Mouse (Mus musculus): ENCODE measurements around the gene Slit3. TPM values are rescaled to one million over a fixed set of nuclear protein-coding genes. Genes with fewer than 3 reads are reported as not detected.

The Slit3 gene
- total and polyA plus RNA-seq, 3 experiments = not detected

DNA sequence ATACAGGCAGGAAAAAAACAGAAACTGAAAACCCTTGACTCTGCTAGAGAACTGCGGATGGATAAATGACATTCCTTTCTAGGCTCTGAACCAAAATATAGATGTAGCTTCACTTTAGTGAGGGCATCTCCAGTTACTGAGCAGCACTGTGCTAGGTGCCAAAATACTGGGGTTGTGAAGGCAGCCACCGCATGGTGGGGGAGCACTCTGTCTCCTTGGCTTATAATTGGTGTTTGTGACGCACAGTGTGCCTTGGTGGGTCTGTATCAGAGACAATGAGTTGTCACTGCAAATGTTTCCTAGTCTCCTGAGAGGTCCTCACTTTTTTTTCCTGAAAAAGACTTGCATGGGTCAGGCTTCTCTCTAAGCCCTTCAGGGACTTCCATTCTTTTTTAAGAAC, 125.6 kb downstream of the Slit3 start:
- Histone ChIP-seq H3K4me1 (ENCODE audit: control insufficient read depth in 1 of 2, insufficient read depth in 2 of 2, low read length in 2 of 2) (no peaks in the 10 kb centered on the region), H3K27me3 (ENCODE audit: control insufficient read depth in 1 of 2, insufficient read depth in 2 of 2, low read length in 2 of 2) (no peaks in the 10 kb centered on the region), H3K9me3 (replicated peaks; ENCODE audit: insufficient read depth, low read length) (no peaks in the 10 kb centered on the region), H3K27ac (ENCODE audit: control insufficient read depth, low read depth, low read length) (no peak overlapping the region), H3K36me3 (ENCODE audit: control insufficient read depth in 1 of 2, insufficient read depth in 2 of 2, low read length in 2 of 2) (no peaks in the 10 kb centered on the region), H3K4me3 (ENCODE audit: control insufficient read depth in 1 of 2, insufficient read depth in 1 of 2, low read depth in 2 of 2, low read length in 2 of 2) (no peak overlapping the region), H3K9ac (ENCODE audit: control insufficient read depth, low read depth, low read length, poor library complexity, severe bottlenecking) (no peak overlapping the region), H3K79me2 (ENCODE audit: control insufficient read depth, insufficient read depth, low read length, poor library complexity) (no peaks in the 10 kb centered on the region)
- TF ChIP-seq KAT2A (conservative IDR thresholded peaks at IDR 0.05; ENCODE audit: low read depth, low read length) (no peak), BHLHE40 (IDR thresholded peaks at IDR 0.05; ENCODE audit: borderline replicate concordance, low read depth, low read length) (no peak), MXI1 (IDR thresholded peaks at IDR 0.05; ENCODE audit: low read depth, low read length) (no peak)
- DNase-seq (ENCODE audit: low read depth, low spot score) = no peak

GRCm38 (mm10) chr11:35248088-35248487, 127.1 kb downstream of the Slit3 start:
- no peaks in the 10 kb centered on the region for H3K27me3 ChIP-seq (ENCODE audit: control insufficient read depth in 1 of 2, insufficient read depth in 2 of 2, low read length in 2 of 2)
- H3K9ac ChIP-seq (ENCODE audit: control insufficient read depth, low read depth, low read length, poor library complexity, severe bottlenecking) = no peak overlapping the region
- DNase-seq (ENCODE audit: low read depth, low spot score) = no peak
- no peak overlapping the region for H3K4me3 ChIP-seq (ENCODE audit: control insufficient read depth in 1 of 2, insufficient read depth in 1 of 2, low read depth in 2 of 2, low read length in 2 of 2)
- no peaks in the 10 kb centered on the region for H3K4me1 ChIP-seq (ENCODE audit: control insufficient read depth in 1 of 2, insufficient read depth in 2 of 2, low read length in 2 of 2)
- no peaks in the 10 kb centered on the region for H3K79me2 ChIP-seq (ENCODE audit: control insufficient read depth, insufficient read depth, low read length, poor library complexity)
- H3K27ac ChIP-seq (ENCODE audit: control insufficient read depth, low read depth, low read length) = no peak overlapping the region
- no peaks in the 10 kb centered on the region for H3K9me3 ChIP-seq (replicated peaks; ENCODE audit: insufficient read depth, low read length)
- no peak for TF ChIP-seq MAZ (IDR thresholded peaks at IDR 0.05; ENCODE audit: low read depth, low read length)
- no peak for TF ChIP-seq TBP (IDR thresholded peaks at IDR 0.05; ENCODE audit: low read depth, low read length)
- TF ChIP-seq E2F4 (IDR thresholded peaks at IDR 0.05; ENCODE audit: borderline replicate concordance, low read depth, low read length) = no peak
- TF ChIP-seq CTCF (IDR thresholded peaks at IDR 0.05 in 2 of 3, conservative IDR thresholded peaks at IDR 0.05 in 1 of 3; ENCODE audit: control insufficient read depth in 1 of 3, insufficient read depth in 1 of 3, low read depth in 2 of 3, low read length in 3 of 3, poor library complexity in 1 of 3, severe bottlenecking in 1 of 3) = no peak
- TF ChIP-seq MEF2A (IDR thresholded peaks at IDR 0.05; ENCODE audit: extremely low read depth, insufficient replicate concordance, low read depth, low read length, poor library complexity, severe bottlenecking) = no peak
- no peak for TF ChIP-seq JUND (IDR thresholded peaks at IDR 0.05; ENCODE audit: low read depth, low read length)
- TF ChIP-seq USF2 (IDR thresholded peaks at IDR 0.05; ENCODE audit: borderline replicate concordance in 1 of 2, insufficient read depth in 1 of 2, low read depth in 1 of 2, low read length in 2 of 2) = no peak
- TF ChIP-seq POLR2AphosphoS5 (IDR thresholded peaks at IDR 0.05; ENCODE audit: borderline replicate concordance, low read depth, low read length) = no peak
- no peaks in the 10 kb centered on the region for H3K36me3 ChIP-seq (ENCODE audit: control insufficient read depth in 1 of 2, insufficient read depth in 2 of 2, low read length in 2 of 2)

- Histone ChIP-seq H3K79me2 (ENCODE audit: control insufficient read depth, insufficient read depth, low read length, poor library complexity) (no peaks in the 10 kb centered on the region), H3K9me3 (replicated peaks; ENCODE audit: insufficient read depth, low read length) (no peaks in the 10 kb centered on the region), H3K27me3 (ENCODE audit: control insufficient read depth in 1 of 2, insufficient read depth in 2 of 2, low read length in 2 of 2) (no peaks in the 10 kb centered on the region), H3K4me3 (ENCODE audit: control insufficient read depth in 1 of 2, insufficient read depth in 1 of 2, low read depth in 2 of 2, low read length in 2 of 2) (no peak overlapping the region), H3K9ac (ENCODE audit: control insufficient read depth, low read depth, low read length, poor library complexity, severe bottlenecking) (no peak overlapping the region), H3K4me1 (ENCODE audit: control insufficient read depth in 1 of 2, insufficient read depth in 2 of 2, low read length in 2 of 2) (no peaks in the 10 kb centered on the region), H3K36me3 (ENCODE audit: control insufficient read depth in 1 of 2, insufficient read depth in 2 of 2, low read length in 2 of 2) (no peaks in the 10 kb centered on the region), H3K27ac (ENCODE audit: control insufficient read depth, low read depth, low read length) (no peak overlapping the region)
- no peak for DNase-seq (ENCODE audit: low read depth, low spot score)
- TF ChIP-seq RAD21 (IDR thresholded peaks at IDR 0.05; ENCODE audit: low read depth, low read length) = no peak
- TF ChIP-seq SIN3A (IDR thresholded peaks at IDR 0.05; ENCODE audit: low read length) = no peak
- no peak for TF ChIP-seq ZC3H11A (IDR thresholded peaks at IDR 0.05; ENCODE audit: low read depth, low read length)
Observed at GRCm38 (mm10) chr11:35250871-35251418, 129.9 kb downstream of the Slit3 start.

Measured in MEL (cell line).